Mouse (Mus musculus): Measurements from ENCODE around the gene Il12rb1.

Il12rb1 gene

GRCm38 (mm10) chr8:70846371-70847154 is 38.3 kb downstream of the Il12rb1 start:
- DNase-seq (ENCODE audit: inconsistent age in 2 of 2, low spot score in 1 of 2): no peak

- DNase-seq (ENCODE audit: inconsistent age in 2 of 2, low spot score in 1 of 2): no peak
These were observed 41.2 kb downstream of the Il12rb1 start for GRCm38 (mm10) chr8:70849333-70849990.

DNA sequence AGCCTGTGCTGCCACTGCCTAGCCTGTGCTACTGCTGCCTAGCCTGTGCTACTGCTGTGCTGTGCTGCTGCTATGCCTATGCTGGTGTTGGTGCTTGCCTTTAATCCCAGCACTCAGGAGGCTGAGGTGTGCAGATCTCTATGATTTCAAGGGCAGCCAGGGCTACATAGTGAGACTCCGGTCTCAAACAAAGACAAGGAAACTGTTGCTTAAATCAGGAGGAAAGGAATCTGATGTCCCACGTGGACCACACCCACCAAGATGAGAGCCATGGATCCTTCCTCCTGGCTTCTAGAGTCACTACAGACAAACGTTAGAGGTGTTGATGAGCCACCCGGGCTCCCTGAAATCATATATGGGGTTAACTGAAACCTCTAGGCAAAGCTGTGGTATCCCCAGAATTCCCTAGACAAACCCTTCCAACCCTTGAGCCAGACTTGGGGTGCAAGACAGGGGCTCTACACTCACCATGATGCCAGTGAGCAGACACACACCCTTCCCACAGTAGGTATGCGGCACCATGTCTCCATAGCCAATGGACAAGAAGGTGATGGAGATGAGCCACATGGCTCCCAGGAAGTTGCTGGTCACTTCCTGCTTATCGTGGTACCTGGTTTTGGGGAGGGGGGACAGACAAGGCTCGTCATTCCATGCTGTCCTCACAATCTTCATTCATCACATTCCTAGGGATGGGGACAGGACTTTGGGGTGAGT is 42.0 kb downstream of the Il12rb1 start:
- no peak for DNase-seq (ENCODE audit: inconsistent age in 2 of 2, low spot score in 1 of 2)

- DNase-seq (ENCODE audit: inconsistent age in 2 of 2, low spot score in 1 of 2): no peak
These were observed 42.7 kb downstream of the Il12rb1 start for GRCm38 (mm10) chr8:70850947-70851346.

GRCm38 (mm10) chr8:70851837-70852236 is 43.6 kb downstream of the Il12rb1 start:
- no peak for DNase-seq (ENCODE audit: inconsistent age in 2 of 2, low spot score in 1 of 2)

- DNase-seq (ENCODE audit: inconsistent age in 2 of 2, low spot score in 1 of 2): no peak
These were observed 44.5 kb downstream of the Il12rb1 start for GRCm38 (mm10) chr8:70852595-70853231.

DNA sequence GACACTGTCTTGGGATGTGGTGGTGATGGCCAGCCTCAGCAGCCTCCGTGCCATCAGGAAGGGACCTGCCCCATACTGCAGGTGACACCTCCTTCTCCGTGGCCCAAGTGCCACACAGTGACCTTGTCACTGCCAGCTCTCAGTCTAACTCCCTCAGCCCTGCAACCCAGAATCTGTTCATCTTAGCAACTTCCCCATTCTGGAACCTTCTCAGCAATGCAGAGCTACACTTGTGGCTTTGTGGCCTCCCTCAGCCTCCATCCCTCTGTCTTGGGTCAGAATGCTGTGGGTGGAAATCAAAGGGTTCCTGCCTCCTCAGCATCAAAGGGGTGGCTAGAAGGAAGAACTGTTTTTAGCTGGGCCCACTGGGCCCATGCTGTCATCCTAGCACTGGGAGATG is 45.6 kb downstream of the Il12rb1 start:
- no peak for DNase-seq (ENCODE audit: inconsistent age in 2 of 2, low spot score in 1 of 2)

- DNase-seq (ENCODE audit: inconsistent age in 2 of 2, low spot score in 1 of 2): no peak
These were observed 47.8 kb downstream of the Il12rb1 start for GRCm38 (mm10) chr8:70856028-70856427.

DNA sequence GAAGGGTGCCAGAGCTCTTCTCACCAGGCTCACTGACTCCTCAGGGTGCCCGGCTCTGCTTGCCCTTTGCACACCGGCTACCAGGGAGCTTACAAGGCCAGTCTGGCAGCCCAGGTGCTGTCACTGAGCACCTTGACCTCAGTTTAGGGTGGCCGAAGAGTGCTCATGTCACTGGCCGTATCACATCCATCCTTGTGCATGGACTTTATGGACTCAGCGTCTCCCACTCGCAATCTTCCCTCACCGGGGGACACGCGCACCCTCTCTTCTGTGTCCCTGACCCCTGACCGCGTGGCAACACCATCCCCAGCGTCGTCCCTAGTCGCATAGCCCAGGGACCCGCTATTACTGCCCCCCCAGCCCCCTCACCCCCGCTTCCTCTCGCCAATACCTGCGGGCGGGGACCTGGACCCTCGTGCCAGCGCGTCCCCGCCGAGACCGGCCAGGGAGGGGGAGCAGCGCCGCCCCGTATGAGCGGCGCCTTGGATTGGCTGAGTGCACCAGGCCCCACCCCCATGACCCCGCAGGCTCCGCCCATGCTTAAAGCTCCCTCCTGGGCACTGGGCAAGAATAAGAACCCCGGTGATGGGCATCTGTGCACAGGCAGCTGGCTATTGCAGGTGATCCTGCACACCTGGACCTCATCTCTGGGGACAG is 48.4 kb downstream of the Il12rb1 start:
- DNase-seq (ENCODE audit: inconsistent age in 2 of 2, low spot score in 1 of 2): peak; percentile 86 to 91

DNA sequence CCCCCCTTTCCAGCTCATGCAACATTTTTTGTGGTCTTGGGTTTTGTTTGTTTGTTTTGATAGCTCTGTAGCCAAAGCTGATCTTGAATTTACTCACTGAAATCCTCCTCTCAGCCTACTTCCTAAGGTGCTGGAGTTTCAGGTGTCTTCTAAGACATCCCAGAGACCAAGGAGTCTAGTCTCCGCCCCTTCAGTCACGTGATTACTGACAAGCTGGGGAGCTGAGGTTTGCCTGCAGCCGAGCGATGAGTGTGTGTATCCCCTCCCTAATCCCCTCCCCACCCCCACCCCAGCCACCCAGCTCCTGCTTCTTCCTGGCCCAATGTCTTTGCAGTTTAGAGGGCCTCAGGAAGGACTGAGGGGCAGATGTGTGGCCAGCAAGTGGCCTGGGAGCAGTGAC is 49.3 kb downstream of the Il12rb1 start:
- DNase-seq (ENCODE audit: inconsistent age in 2 of 2, low spot score in 1 of 2): no peak

DNA sequence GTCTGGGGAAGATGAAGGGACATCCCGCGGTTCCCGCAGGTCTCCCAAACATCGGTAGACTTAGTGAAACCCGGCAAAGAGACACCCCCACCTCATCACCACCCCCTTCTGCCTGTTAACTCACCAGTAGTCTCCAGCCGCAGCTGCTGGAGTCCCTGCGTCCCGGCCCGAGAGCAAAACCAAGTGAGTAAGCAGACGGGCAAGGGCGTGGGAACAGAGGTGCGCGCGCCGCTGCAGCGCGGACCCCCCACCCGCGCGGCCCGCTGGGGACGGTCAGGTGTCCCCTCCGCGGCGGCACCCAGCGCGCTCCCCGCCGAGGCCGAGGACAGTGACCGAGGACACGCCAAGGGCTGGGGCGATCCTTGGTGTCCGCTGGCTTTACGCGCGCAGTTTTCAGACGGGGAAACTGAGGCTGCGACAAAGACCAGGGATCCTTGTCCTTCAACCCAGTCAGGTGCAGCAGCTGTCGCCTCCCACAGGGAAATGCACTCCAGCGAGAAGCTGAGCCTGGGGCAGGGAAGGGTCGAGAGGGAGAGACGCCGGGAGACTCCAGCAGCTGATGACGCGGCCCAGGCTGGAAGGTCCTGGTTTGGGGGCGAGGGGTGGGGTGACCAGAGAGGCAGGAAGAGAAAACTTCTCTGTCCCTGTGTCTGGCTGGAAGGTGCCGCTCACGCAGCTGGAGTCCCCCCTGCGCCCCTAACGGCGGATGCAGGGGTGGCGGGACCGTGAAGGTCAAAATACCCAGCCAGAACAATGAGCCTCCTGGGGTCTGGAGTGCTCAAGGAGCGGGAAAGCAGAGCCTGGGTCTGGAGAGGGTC is 54.8 kb downstream of the Il12rb1 start, which contains the start of gene Kcnn1:
Gene Kcnn1 (minus strand): TSS at position 435 of the 818 bp plus-strand sequence.
- peak in 1 of 2 experiments; percentile 53 for DNase-seq (ENCODE audit: inconsistent age in 2 of 2, low spot score in 1 of 2)

DNA sequence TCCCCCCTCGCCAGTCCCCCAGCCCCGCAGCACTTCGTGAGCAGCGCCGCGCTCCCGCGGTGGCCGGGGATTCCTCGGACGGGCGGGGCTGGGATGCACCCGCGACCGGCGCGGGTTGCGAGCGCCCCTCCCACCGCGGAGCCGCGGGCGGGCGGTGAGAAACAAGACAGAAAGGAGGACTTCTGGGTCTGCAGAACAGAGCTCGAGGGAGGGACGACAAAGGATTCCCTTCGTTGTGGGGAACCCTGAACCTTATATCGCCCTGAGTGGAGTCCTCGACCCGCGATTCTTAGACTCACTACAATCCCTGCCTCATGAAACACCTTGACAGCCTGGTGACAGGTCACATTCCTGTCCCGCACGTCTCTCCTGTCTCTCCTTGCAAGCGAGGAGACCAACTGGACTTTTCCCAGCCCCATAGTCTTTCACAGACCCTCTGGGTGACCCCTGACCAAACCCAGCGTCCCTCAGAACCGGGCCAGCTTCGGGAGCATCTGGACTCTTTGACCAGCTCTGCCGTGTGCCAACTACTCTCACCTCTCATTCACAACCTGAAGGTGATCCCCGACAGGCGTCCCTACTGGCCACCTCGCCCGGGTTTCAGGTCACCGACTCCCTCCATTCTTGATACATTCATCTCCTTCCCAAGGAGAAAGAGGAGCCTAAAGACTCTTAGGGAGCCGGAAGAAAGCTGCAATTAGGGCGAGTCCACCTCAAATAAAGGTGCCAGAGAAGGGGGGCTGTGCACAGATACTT is 55.9 kb downstream of the Il12rb1 start:
- DNase-seq (ENCODE audit: inconsistent age in 2 of 2, low spot score in 1 of 2): peak in 1 of 2 experiments; percentile 54

DNA sequence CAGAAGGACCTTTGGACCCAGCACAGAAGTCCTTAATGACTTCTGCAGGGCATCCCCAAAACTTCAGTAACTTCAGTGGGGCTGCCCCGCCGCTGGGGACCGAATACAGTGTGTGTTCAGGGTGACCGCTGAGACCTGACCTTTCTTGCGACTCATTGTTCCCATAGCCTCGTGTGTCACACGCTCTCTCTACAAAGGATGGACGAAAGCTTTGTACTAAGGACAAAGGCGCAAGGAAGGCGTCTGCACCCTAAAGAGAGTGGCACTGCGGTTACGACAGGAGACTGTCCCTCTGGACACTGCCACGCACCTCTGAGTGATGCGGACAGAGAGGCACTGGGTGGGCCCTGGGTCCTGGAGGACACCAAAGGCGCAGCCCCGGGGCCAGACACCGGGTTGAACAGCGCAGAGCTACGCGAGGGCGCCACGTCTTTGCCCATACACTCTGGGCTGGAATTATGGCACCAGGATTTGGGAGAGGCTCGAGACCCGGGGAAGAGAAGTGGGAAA is 56.5 kb downstream of the Il12rb1 start:
- peak; percentile 61 to 84 for DNase-seq (ENCODE audit: inconsistent age in 2 of 2, low spot score in 1 of 2)

- DNase-seq (ENCODE audit: inconsistent age in 2 of 2, low spot score in 1 of 2): peak; percentile 99 to 100
These were observed 57.2 kb downstream of the Il12rb1 start for GRCm38 (mm10) chr8:70865350-70866000.

DNA sequence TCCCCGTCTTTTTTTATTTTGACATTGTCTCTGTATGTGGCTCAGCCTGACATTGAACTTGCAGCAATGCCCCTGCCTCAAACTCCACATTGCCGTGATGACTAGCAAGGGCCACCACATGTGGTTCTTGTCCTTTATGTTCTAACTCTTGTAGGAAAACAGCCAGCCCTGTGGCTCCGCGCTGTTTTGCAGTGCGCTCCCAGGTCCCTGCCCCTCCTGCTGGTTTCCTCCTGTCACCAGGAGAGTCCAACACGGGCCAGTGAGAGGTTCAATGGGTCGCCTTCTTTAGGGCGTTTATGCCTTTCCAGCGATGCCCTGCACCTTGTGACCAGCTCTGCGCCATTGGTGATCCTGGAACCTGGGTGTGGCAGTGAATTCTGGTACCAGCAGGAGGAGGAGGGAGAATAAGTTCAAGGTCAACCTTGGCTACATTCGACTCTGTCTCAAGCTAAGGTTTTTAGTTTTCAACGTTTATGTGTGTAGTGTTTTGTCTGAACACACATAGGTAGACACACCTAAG is 57.8 kb downstream of the Il12rb1 start:
- no peak for DNase-seq (ENCODE audit: inconsistent age in 2 of 2, low spot score in 1 of 2)

DNA sequence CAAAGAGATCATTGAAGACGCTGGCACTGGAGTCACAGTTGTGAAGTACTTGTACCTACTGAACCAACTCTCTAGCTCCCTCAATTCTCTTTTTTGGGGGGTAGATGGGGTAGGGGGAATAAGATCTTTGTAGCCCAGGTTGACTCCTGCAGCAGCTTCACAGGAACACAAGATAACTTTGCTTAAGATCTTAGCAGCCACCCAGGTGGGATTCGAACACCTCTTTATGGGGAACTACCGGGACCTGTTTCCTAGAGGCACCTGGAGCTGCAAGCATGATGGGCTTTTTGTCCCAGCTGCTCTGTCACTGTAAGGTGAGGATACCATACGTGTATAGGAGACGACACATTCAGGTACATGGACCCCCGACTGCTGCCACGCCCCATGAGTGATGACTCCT is 58.3 kb downstream of the Il12rb1 start:
- no peak for DNase-seq (ENCODE audit: inconsistent age in 2 of 2, low spot score in 1 of 2)

DNA sequence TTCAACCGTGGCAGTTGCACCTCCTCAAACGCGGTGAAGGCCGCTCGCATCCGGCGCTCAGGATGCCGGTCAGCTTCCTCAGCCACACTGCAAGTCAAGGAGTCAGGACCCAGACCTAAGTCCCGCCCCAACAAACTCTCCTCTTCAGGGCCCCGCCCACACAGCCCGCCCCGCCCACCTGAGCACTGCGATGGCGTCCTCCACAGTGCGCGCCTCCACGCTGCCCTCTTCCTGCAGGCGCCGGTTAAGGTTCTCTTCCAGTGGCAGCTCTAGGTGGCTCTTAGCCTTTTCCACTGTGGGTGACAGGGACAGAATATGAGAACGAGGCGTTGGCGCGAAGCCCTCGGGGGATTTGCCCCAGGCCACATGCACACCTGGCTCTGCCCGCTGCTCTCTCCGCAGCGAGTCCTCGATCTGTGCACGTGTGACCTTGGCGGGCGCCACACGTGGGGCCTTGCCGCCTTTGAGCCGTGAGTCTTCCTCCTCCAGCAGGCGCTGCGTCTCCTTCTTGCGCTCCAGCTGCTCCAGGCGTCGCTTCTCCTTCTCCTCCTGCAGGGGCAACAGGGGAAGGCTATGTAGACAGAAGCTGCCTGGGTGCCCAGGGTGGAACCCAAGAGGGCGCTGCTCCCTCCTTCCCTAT is 60.4 kb downstream of the Il12rb1 start:
- DNase-seq (ENCODE audit: inconsistent age in 2 of 2, low spot score in 1 of 2): peak; percentile 61 to 80

DNA sequence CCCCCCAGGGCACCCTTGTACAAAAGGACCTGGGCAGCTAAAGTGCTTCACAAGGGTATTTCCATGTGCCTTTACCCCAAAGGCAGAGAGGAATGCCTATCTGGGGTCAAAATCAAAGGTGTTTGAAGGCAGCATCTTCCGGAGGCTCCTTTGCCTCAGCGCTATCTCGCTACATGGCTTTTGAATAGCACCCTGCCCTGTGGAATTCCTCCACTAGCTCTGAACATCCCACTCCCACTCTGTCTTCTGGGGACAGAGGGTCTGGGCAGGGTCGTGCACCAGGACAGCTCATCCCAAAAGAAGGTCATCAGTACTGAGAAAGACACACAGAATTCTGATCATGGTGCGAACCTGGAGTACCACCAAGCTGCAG is 60.9 kb downstream of the Il12rb1 start:
- no peak for DNase-seq (ENCODE audit: inconsistent age in 2 of 2, low spot score in 1 of 2)

Data from adrenal gland, adult (tissue).